Mouse (Mus musculus): ENCODE measurements at regions not wholly inside any gene's neighbourhood (a gene's known extent, or its start where the extent isn't known, plus 50 kb on each side); places are given as distances from the start of the nearest gene placed in this dataset.

- H3K4me1 ChIP-seq (ENCODE audit: control insufficient read depth, insufficient read depth, insufficient read length, low read length): no peaks in the 10 kb centered on the region
- 81% methylated on average over 1 of the region's 1 CpGs for WGBS
- H3K27ac ChIP-seq (ENCODE audit: insufficient read depth, low read depth, low read length): no peak overlapping the region
- no peak for TF ChIP-seq POLR2A (IDR thresholded peaks at IDR 0.05; ENCODE audit: low read depth, low read length)
- no peak for TF ChIP-seq CTCF (IDR thresholded peaks at IDR 0.05; ENCODE audit: extremely low read depth, insufficient read length, insufficient replicate concordance, low read depth, low read length)
- H3K27me3 ChIP-seq (ENCODE audit: control insufficient read depth, insufficient read depth, low read length): no peaks in the 10 kb centered on the region
- no peak overlapping the region for H3K4me3 ChIP-seq (ENCODE audit: low read depth, low read length)
- no peaks in the 10 kb centered on the region for H3K36me3 ChIP-seq (ENCODE audit: control insufficient read depth, insufficient read depth, low read length)
These were observed 304.2 kb upstream of the Itga1 start for GRCm38 (mm10) chr13:115405916-115406315.

DNA sequence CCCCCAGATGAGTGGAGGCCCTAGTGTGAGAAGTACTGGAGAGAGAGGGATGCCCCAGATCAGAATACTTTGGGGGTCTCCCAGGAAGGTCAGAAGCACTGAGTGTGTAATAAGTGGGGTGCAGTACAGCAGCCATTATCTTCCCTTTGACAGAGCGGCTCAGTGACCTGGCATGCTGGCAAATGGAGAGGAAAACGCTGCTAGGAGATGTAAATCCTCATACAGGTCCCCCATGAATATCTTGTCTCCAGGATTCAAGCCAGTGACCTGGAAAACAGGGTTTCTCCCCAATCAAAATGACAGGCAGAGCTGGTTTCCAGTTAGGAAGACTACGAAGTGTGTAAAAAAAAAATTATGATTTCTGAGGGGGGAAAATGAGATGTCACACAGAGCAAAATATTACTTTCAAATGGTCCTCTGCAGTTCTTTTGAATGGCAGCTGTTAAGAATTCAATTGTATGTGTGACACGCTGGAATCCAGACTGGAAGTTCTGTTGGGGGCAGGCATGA lies 299.0 kb upstream of the Itga1 start:
- H3K27me3 ChIP-seq (ENCODE audit: control insufficient read depth, insufficient read depth, low read length): no peaks in the 10 kb centered on the region
- 72% methylated on average over 4 of the region's 4 CpGs for WGBS
- TF ChIP-seq CTCF (IDR thresholded peaks at IDR 0.05; ENCODE audit: extremely low read depth, insufficient read length, insufficient replicate concordance, low read depth, low read length) (no peak), POLR2A (IDR thresholded peaks at IDR 0.05; ENCODE audit: low read depth, low read length) (no peak)
- no peak overlapping the region for H3K27ac ChIP-seq (ENCODE audit: insufficient read depth, low read depth, low read length)
- H3K4me1 ChIP-seq (ENCODE audit: control insufficient read depth, insufficient read depth, insufficient read length, low read length): no peaks in the 10 kb centered on the region
- no peak overlapping the region for H3K4me3 ChIP-seq (ENCODE audit: low read depth, low read length)
- no peaks in the 10 kb centered on the region for H3K36me3 ChIP-seq (ENCODE audit: control insufficient read depth, insufficient read depth, low read length)

GRCm38 (mm10) chr13:115379682-115380081 lies 277.9 kb upstream of the Itga1 start:
- no peaks in the 10 kb centered on the region for H3K27me3 ChIP-seq (ENCODE audit: control insufficient read depth, insufficient read depth, low read length)
- no peaks in the 10 kb centered on the region for H3K36me3 ChIP-seq (ENCODE audit: control insufficient read depth, insufficient read depth, low read length)
- H3K4me1 ChIP-seq (ENCODE audit: control insufficient read depth, insufficient read depth, insufficient read length, low read length): no peaks in the 10 kb centered on the region
- WGBS: 54% methylated on average over 3 of the region's 3 CpGs
- no peak overlapping the region for H3K27ac ChIP-seq (ENCODE audit: insufficient read depth, low read depth, low read length)
- TF ChIP-seq POLR2A (IDR thresholded peaks at IDR 0.05; ENCODE audit: low read depth, low read length): no peak
- TF ChIP-seq CTCF (IDR thresholded peaks at IDR 0.05; ENCODE audit: extremely low read depth, insufficient read length, insufficient replicate concordance, low read depth, low read length): no peak
- H3K4me3 ChIP-seq (ENCODE audit: low read depth, low read length): no peak overlapping the region

DNA sequence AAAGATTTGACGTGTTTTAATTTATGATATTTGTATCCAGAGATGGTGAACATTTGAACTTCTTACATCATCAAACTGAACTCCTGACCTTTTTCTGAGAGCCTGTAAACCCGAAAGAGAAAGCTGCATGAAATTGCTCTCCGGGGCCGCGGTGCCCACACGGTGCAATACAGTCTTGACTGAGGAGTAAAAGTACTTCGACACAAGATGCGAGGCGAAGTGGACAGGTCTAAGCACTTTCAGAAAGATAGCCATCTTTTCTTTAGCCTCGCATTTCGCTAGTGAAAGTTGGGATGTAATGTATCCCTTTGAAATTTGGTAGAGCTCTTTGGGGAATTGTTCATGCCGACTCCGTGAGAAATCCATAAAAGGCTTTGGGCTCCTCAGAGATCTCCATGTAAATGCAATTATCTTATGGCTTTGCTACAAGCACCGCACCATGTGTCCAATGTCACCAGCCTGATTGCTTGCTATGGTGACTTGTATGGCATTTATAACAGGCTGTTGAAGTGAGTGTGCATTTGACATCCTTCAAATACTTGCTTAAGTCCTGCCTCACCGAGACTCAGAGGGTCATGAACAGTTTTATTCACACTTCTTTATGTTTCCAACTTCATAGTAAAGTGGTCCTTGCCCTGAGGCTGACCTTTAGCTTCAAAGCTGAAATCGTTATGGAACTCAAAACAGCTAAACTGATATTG lies 274.6 kb upstream of the Itga1 start:
- Histone ChIP-seq H3K36me3 (ENCODE audit: control insufficient read depth, insufficient read depth, low read length) (no peaks in the 10 kb centered on the region), H3K4me3 (ENCODE audit: low read depth, low read length) (no peak overlapping the region), H3K4me1 (ENCODE audit: control insufficient read depth, insufficient read depth, insufficient read length, low read length) (no peaks in the 10 kb centered on the region), H3K27me3 (ENCODE audit: control insufficient read depth, insufficient read depth, low read length) (no peaks in the 10 kb centered on the region), H3K27ac (ENCODE audit: insufficient read depth, low read depth, low read length) (no peak overlapping the region)
- WGBS: 77% methylated on average over 16 of the region's 16 CpGs
- TF ChIP-seq POLR2A (IDR thresholded peaks at IDR 0.05; ENCODE audit: low read depth, low read length): no peak
- TF ChIP-seq CTCF (IDR thresholded peaks at IDR 0.05; ENCODE audit: extremely low read depth, insufficient read length, insufficient replicate concordance, low read depth, low read length): no peak

DNA sequence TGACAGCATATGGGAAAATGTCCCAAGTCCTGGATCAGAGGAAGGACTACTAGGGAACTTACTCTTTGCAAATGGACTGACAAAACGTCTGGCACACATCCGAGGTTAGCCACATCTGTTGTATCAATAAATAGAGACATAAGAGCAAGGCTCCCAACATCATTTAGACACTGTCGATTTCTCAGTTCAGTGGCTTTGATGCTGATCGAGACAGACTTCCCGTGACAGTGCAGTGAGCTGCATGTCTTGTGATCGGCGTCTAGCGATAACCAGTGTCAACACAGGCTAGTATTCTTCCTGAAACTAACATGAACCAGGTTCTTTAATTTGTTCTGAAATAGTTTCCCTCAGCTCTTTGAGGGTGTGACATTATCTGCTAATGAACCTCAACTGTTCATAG lies 259.7 kb upstream of the Itga1 start:
- Histone ChIP-seq H3K4me1 (ENCODE audit: control insufficient read depth, insufficient read depth, insufficient read length, low read length) (no peaks in the 10 kb centered on the region), H3K27ac (ENCODE audit: insufficient read depth, low read depth, low read length) (no peak overlapping the region), H3K36me3 (ENCODE audit: control insufficient read depth, insufficient read depth, low read length) (no peaks in the 10 kb centered on the region), H3K4me3 (ENCODE audit: low read depth, low read length) (no peak overlapping the region), H3K27me3 (ENCODE audit: control insufficient read depth, insufficient read depth, low read length) (no peaks in the 10 kb centered on the region)
- WGBS: 80% methylated on average over 8 of the region's 8 CpGs
- TF ChIP-seq POLR2A (IDR thresholded peaks at IDR 0.05; ENCODE audit: low read depth, low read length) (no peak), CTCF (IDR thresholded peaks at IDR 0.05; ENCODE audit: extremely low read depth, insufficient read length, insufficient replicate concordance, low read depth, low read length) (no peak)

DNA sequence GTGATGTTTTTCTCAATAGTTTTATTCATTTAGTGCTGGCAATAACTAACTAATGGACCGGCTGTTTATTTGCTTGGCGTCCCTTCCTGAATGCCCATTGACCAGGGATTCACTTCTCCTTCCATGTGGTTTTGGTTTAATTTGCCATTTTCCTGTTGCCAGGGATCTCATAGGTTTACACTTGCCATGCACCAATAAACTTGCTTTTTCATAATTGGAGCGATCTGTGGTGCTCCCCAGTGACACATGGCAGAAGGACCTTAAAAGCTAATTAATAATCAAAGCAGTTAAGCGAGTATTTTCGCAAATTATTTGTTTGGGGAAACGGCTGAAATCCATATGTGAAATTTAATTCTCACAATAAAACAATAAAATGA lies 245.2 kb upstream of the Itga1 start:
- TF ChIP-seq POLR2A (IDR thresholded peaks at IDR 0.05; ENCODE audit: low read depth, low read length): no peak
- TF ChIP-seq CTCF (IDR thresholded peaks at IDR 0.05; ENCODE audit: extremely low read depth, insufficient read length, insufficient replicate concordance, low read depth, low read length): no peak
- no peak overlapping the region for H3K4me3 ChIP-seq (ENCODE audit: low read depth, low read length)
- H3K4me1 ChIP-seq (ENCODE audit: control insufficient read depth, insufficient read depth, insufficient read length, low read length): 0 out of 2 replicates have a peak, but pooled peaks cover 2% of the 10 kb centered on the region
- no peaks in the 10 kb centered on the region for H3K36me3 ChIP-seq (ENCODE audit: control insufficient read depth, insufficient read depth, low read length)
- no peak overlapping the region for H3K27ac ChIP-seq (ENCODE audit: insufficient read depth, low read depth, low read length)
- WGBS: 33% methylated on average over 6 of the region's 6 CpGs
- no peaks in the 10 kb centered on the region for H3K27me3 ChIP-seq (ENCODE audit: control insufficient read depth, insufficient read depth, low read length)

GRCm38 (mm10) chr13:115346115-115347021 lies 244.6 kb upstream of the Itga1 start:
- H3K36me3 ChIP-seq (ENCODE audit: control insufficient read depth, insufficient read depth, low read length): no peaks in the 10 kb centered on the region
- no peak for TF ChIP-seq POLR2A (IDR thresholded peaks at IDR 0.05; ENCODE audit: low read depth, low read length)
- TF ChIP-seq CTCF (IDR thresholded peaks at IDR 0.05; ENCODE audit: extremely low read depth, insufficient read length, insufficient replicate concordance, low read depth, low read length): no peak
- no peak overlapping the region for H3K27ac ChIP-seq (ENCODE audit: insufficient read depth, low read depth, low read length)
- 15% methylated on average over 20 of the region's 20 CpGs for WGBS
- H3K4me1 ChIP-seq (ENCODE audit: control insufficient read depth, insufficient read depth, insufficient read length, low read length): 0 out of 2 replicates have a peak, but pooled peaks cover 2% of the 10 kb centered on the region
- no peak overlapping the region for H3K4me3 ChIP-seq (ENCODE audit: low read depth, low read length)
- H3K27me3 ChIP-seq (ENCODE audit: control insufficient read depth, insufficient read depth, low read length): no peaks in the 10 kb centered on the region
